Mouse (Mus musculus) 3T3-L1 (cell line): Measurements from ENCODE around the gene Bbs9.
A peak's percentile ranks its signal among the peaks of the same experiment; 100 is the strongest.

Experiments used
- DNase-seq: peaks from one replicate; pipeline ENCODE4 v3.0.0-alpha.2; 2015; ENCODE audit warnings: low read depth, low spot score

The Bbs9 gene

GRCm38 (mm10) chr9:22800675-22801074 lies 325.2 kb downstream of the Bbs9 start:
- no peak for DNase-seq

- DNase-seq = no peak
Measured at GRCm38 (mm10) chr9:22805981-22806380, 330.5 kb downstream of the Bbs9 start.

GRCm38 (mm10) chr9:22806494-22806893 lies 331.0 kb downstream of the Bbs9 start:
- DNase-seq = no peak

GRCm38 (mm10) chr9:22807693-22808092 lies 332.2 kb downstream of the Bbs9 start:
- no peak for DNase-seq

GRCm38 (mm10) chr9:22809621-22810126 lies 334.2 kb downstream of the Bbs9 start:
- no peak for DNase-seq

- no peak for DNase-seq
Measured at GRCm38 (mm10) chr9:22810454-22810853, 334.9 kb downstream of the Bbs9 start.

- no peak for DNase-seq
Measured at GRCm38 (mm10) chr9:22811931-22812330, 336.4 kb downstream of the Bbs9 start.

GRCm38 (mm10) chr9:22814407-22815092 lies 339.0 kb downstream of the Bbs9 start:
- DNase-seq = no peak

GRCm38 (mm10) chr9:22815093-22815458 lies 339.6 kb downstream of the Bbs9 start:
- DNase-seq = no peak

GRCm38 (mm10) chr9:22819539-22819938 lies 344.0 kb downstream of the Bbs9 start:
- DNase-seq = no peak

GRCm38 (mm10) chr9:22820646-22821185 lies 345.2 kb downstream of the Bbs9 start:
- no peak for DNase-seq

- no peak for DNase-seq
Measured at GRCm38 (mm10) chr9:22822770-22823169, 347.3 kb downstream of the Bbs9 start.

- no peak for DNase-seq
Measured at GRCm38 (mm10) chr9:22823856-22824255, 348.3 kb downstream of the Bbs9 start.

GRCm38 (mm10) chr9:22824910-22825309 lies 349.4 kb downstream of the Bbs9 start:
- DNase-seq = no peak

GRCm38 (mm10) chr9:22826571-22826990 lies 351.1 kb downstream of the Bbs9 start:
- no peak for DNase-seq

GRCm38 (mm10) chr9:22827176-22827770 lies 351.8 kb downstream of the Bbs9 start:
- no peak for DNase-seq

GRCm38 (mm10) chr9:22829212-22829960 lies 353.9 kb downstream of the Bbs9 start:
- no peak for DNase-seq

- DNase-seq = peak; percentile 72
Measured at GRCm38 (mm10) chr9:22834994-22835512, 359.5 kb downstream of the Bbs9 start.

GRCm38 (mm10) chr9:22837000-22837399 lies 361.5 kb downstream of the Bbs9 start:
- no peak for DNase-seq

- DNase-seq = no peak
Measured at GRCm38 (mm10) chr9:22837702-22838210, 362.2 kb downstream of the Bbs9 start.

GRCm38 (mm10) chr9:22846048-22846447 lies 370.5 kb downstream of the Bbs9 start:
- DNase-seq = no peak

- no peak for DNase-seq
Measured at GRCm38 (mm10) chr9:22846783-22847182, 371.3 kb downstream of the Bbs9 start.
